ENCODE assay signal across 9 mouse cellular contexts in genomic region chr4:133197355-133197754, GRCm38 (mm10). TPM values are rescaled to one million over a fixed set of nuclear protein-coding genes. Genes with fewer than 3 reads are reported as not detected.
DNase-seq lines count a peak whose midpoint lies in the region; ATAC-seq and TF ChIP-seq lines count a peak whose summit lies in the region.
"Had no signal": no experiment of that assay in that cellular context is flagged by ENCODE, and none has a peak within 500 bp of the region (broad histone marks: within the 10 kb centered on the region; RNA-seq: fewer than 3 reads in every experiment).

No protein-coding gene starts in this region.

- 54% methylated on average over 5 of the region's 5 CpGs for WGBS in liver, embryonic 11.5 days
- WGBS in liver, embryonic 12.5 days (ENCODE audit: insufficient replicate concordance) = 79% methylated on average over 5 of the region's 5 CpGs
- 4% methylated on average over 5 of the region's 5 CpGs for WGBS in hindbrain, postnatal 0 days
- 11% methylated on average over 5 of the region's 5 CpGs for WGBS in neural tube, embryonic 15.5 days

- H3K9me3 ChIP-seq in liver, embryonic 11.5 days (ENCODE audit: control insufficient read depth, low read length) = no peaks in the 10 kb centered on the region
- no peaks in the 10 kb centered on the region for H3K9me3 ChIP-seq in liver, embryonic 12.5 days (replicated peaks)
- H3K9me3 ChIP-seq in hindbrain, postnatal 0 days (ENCODE audit: low read length) = no peaks in the 10 kb centered on the region
- no peaks in the 10 kb centered on the region for H3K9me3 ChIP-seq in neural tube, embryonic 15.5 days (replicated peaks)

- TF ChIP-seq CTCF in hindbrain, postnatal 0 days (IDR thresholded peaks at IDR 0.05; ENCODE audit: low read depth) = no peak

- peak; percentile 18 for DNase-seq in cerebellum, adult 11-12 months
- DNase-seq in cerebellum, postnatal 4 days (ENCODE audit: low spot score in 2 of 2) = no peak
- no peak for DNase-seq in liver, embryonic 11.5 days (ENCODE audit: low spot score)
- peak; percentile 46 for DNase-seq in hindbrain, postnatal 0 days (ENCODE audit: low spot score)
- DNase-seq in adrenal gland, postnatal 36 days = no peak
- DNase-seq in gastrocnemius, adult 8-10 months (ENCODE audit: low spot score in 2 of 2) = no peak

- no peak overlapping the region for H3K4me3 ChIP-seq in liver, embryonic 11.5 days (ENCODE audit: low read depth, low read length)
- H3K4me3 ChIP-seq in liver, embryonic 12.5 days = no peak overlapping the region
- no peak overlapping the region for H3K4me3 ChIP-seq in hindbrain, postnatal 0 days (ENCODE audit: low read length)
- no peak overlapping the region for H3K4me3 ChIP-seq in neural tube, embryonic 15.5 days (replicated peaks)

- peaks cover 23% of the 10 kb centered on the region for H3K36me3 ChIP-seq in liver, embryonic 11.5 days (ENCODE audit: control insufficient read depth, insufficient read depth, low read length)
- peaks cover 55% of the 10 kb centered on the region for H3K36me3 ChIP-seq in liver, embryonic 12.5 days
- peaks cover 25% of the 10 kb centered on the region; the same call in 1 of the 2 replicates for H3K36me3 ChIP-seq in hindbrain, postnatal 0 days (ENCODE audit: insufficient read depth, low read length)
- peaks cover 31% of the 10 kb centered on the region for H3K36me3 ChIP-seq in neural tube, embryonic 15.5 days

- H3K9ac ChIP-seq in liver, embryonic 11.5 days (ENCODE audit: low read depth, low read length) = no peak overlapping the region
- no peak overlapping the region for H3K9ac ChIP-seq in liver, embryonic 12.5 days
- H3K9ac ChIP-seq in hindbrain, postnatal 0 days (replicated peaks; ENCODE audit: low read length) = no peak overlapping the region
- H3K9ac ChIP-seq in neural tube, embryonic 15.5 days (replicated peaks) = peak overlapping the region; percentile 30; the same call in 1 of the 2 replicates

- no peak for ATAC-seq in liver, embryonic 11.5 days (replicated peaks; ENCODE audit: low FRiP score)
- ATAC-seq in liver, embryonic 12.5 days = no peak
- no peak for ATAC-seq in hindbrain, postnatal 0 days
- ATAC-seq in neural tube, embryonic 15.5 days (ENCODE audit: low FRiP score) = no peak

- peaks cover 34% of the 10 kb centered on the region for H3K4me1 ChIP-seq in liver, embryonic 11.5 days (replicated peaks; ENCODE audit: control insufficient read depth, insufficient read depth, low read length)
- peaks cover 42% of the 10 kb centered on the region for H3K4me1 ChIP-seq in liver, embryonic 12.5 days
- H3K4me1 ChIP-seq in hindbrain, postnatal 0 days (ENCODE audit: insufficient read depth, low read length) = peaks cover 44% of the 10 kb centered on the region
- H3K4me1 ChIP-seq in neural tube, embryonic 15.5 days = peaks cover 58% of the 10 kb centered on the region

- H3K4me2 ChIP-seq in liver, embryonic 11.5 days = no peak overlapping the region
- no peak overlapping the region for H3K4me2 ChIP-seq in liver, embryonic 12.5 days
- no peak overlapping the region for H3K4me2 ChIP-seq in hindbrain, postnatal 0 days (ENCODE audit: low read depth, low read length)
- H3K4me2 ChIP-seq in neural tube, embryonic 15.5 days = 0 out of 2 replicates have a peak overlapping the region, but pooled peaks have one; percentile 2

- peak overlapping the region; percentile 33; the same call in 1 of the 2 replicates for H3K27ac ChIP-seq in liver, embryonic 11.5 days (ENCODE audit: low read depth, low read length)
- no peak overlapping the region for H3K27ac ChIP-seq in liver, embryonic 12.5 days
- H3K27ac ChIP-seq in hindbrain, postnatal 0 days = peak overlapping the region; percentile 83
- peak overlapping the region; percentile 86 for H3K27ac ChIP-seq in neural tube, embryonic 15.5 days (replicated peaks)

- no peaks in the 10 kb centered on the region for H3K27me3 ChIP-seq in liver, embryonic 11.5 days (replicated peaks; ENCODE audit: control insufficient read depth, insufficient read depth, low read length)
- H3K27me3 ChIP-seq in liver, embryonic 12.5 days (replicated peaks) = no peaks in the 10 kb centered on the region
- H3K27me3 ChIP-seq in hindbrain, postnatal 0 days (ENCODE audit: insufficient read depth, low read length) = no peaks in the 10 kb centered on the region
- no peaks in the 10 kb centered on the region for H3K27me3 ChIP-seq in neural tube, embryonic 15.5 days (replicated peaks)

RNA-seq across cellular contexts. Expression of gene Cd164l2, which starts 14.6 kb away (rescaled TPM):
- polyA plus RNA-seq in liver, embryonic 11.5 days (2014; fragmentation: Nextera tagmentation; extraction: Ambion mirVana) = 0.70 and 0.77 TPM in 2 replicates
- 0.12 and 0.26 TPM in 2 replicates for polyA plus RNA-seq in liver, embryonic 12.5 days (2016; fragmentation: Nextera tagmentation; extraction: Ambion mirVana)
- total RNA-seq in hindbrain, postnatal 0 days (2014; rRNA removed) = 6.2 and 6.9 TPM in 2 replicates
- 9.6 and 11.9 TPM in 2 replicates for polyA plus RNA-seq in hindbrain, postnatal 0 days (2015; fragmentation: Nextera tagmentation; extraction: Ambion mirVana)
- polyA plus RNA-seq in neural tube, embryonic 15.5 days (2015; fragmentation: Nextera tagmentation; extraction: Ambion mirVana) = 2.6 and 3.9 TPM in 2 replicates
- 1 to 10 TPM in 1 of 2 experiments, under 1 TPM in 1; 0.79 to 1.1 TPM for total RNA-seq in adrenal gland, postnatal 36 days (2021)
- total RNA-seq in gastrocnemius, adult 8-10 months (2022) = under 1 TPM in 1 of 4 experiments, not detected in 3; 0.59 TPM
- total RNA-seq: liver, adult 2 months had no signal
- polyA plus RNA-seq: liver, adult 2 months had no signal

RNA-seq across cellular contexts. Expression of gene Gpr3, which starts 15.0 kb away (rescaled TPM):
- 0.17 TPM in 1 of 2 replicates, not detected in the other for polyA plus RNA-seq in liver, embryonic 11.5 days (2014; fragmentation: Nextera tagmentation; extraction: Ambion mirVana)
- not detected in 2 replicates for polyA plus RNA-seq in liver, embryonic 12.5 days (2016; fragmentation: Nextera tagmentation; extraction: Ambion mirVana)
- total RNA-seq in hindbrain, postnatal 0 days (2014; rRNA removed) = 7.0 and 7.3 TPM in 2 replicates
- 4.5 and 5.5 TPM in 2 replicates for polyA plus RNA-seq in hindbrain, postnatal 0 days (2015; fragmentation: Nextera tagmentation; extraction: Ambion mirVana)
- 1.3 and 2.5 TPM in 2 replicates for polyA plus RNA-seq in neural tube, embryonic 15.5 days (2015; fragmentation: Nextera tagmentation; extraction: Ambion mirVana)
- total RNA-seq in adrenal gland, postnatal 36 days (2021) = under 1 TPM; 0.63 to 0.89 TPM
- not detected for total RNA-seq in gastrocnemius, adult 8-10 months (2022)
- total RNA-seq: liver, adult 2 months had no signal
- polyA plus RNA-seq: liver, adult 2 months had no signal

RNA-seq across cellular contexts. Expression of gene Map3k6, which starts 43.3 kb away (rescaled TPM):
- 2.2 and 3.5 TPM in 2 replicates for polyA plus RNA-seq in liver, embryonic 11.5 days (2014; fragmentation: Nextera tagmentation; extraction: Ambion mirVana)
- polyA plus RNA-seq in liver, embryonic 12.5 days (2016; fragmentation: Nextera tagmentation; extraction: Ambion mirVana) = 2.8 and 3.6 TPM in 2 replicates
- total RNA-seq in hindbrain, postnatal 0 days (2014; rRNA removed) = 7.2 and 11.7 TPM in 2 replicates
- 4.7 and 5.8 TPM in 2 replicates for polyA plus RNA-seq in hindbrain, postnatal 0 days (2015; fragmentation: Nextera tagmentation; extraction: Ambion mirVana)
- 3.0 and 4.0 TPM in 2 replicates for polyA plus RNA-seq in neural tube, embryonic 15.5 days (2015; fragmentation: Nextera tagmentation; extraction: Ambion mirVana)
- 10 to 100 TPM; 15.9 to 38.8 TPM for total RNA-seq in adrenal gland, postnatal 36 days (2021)
- total RNA-seq in gastrocnemius, adult 8-10 months (2022) = 1 to 10 TPM; 2.5 to 7.8 (median 4.8) TPM

Comparison
In these comparisons a context has a peak if more than half of its experiments do, and no peak if none do; other contexts are left out.
1. DNase-seq: peak in cerebellum, adult 11-12 months (single experiment) and hindbrain, postnatal 0 days (single experiment); none in cerebellum, postnatal 4 days (0 of 2), liver, embryonic 11.5 days (single experiment), adrenal gland, postnatal 36 days (0 of 2) and gastrocnemius, adult 8-10 months (0 of 2).